Mouse (Mus musculus): ENCODE data around the gene Krtcap2. TPM values are rescaled to one million over a fixed set of nuclear protein-coding genes. Genes with fewer than 3 reads are reported as not detected.

Gene Krtcap2
- polyA plus RNA-seq, 1 experiment from 2014 or later = 236 TPM

DNA sequence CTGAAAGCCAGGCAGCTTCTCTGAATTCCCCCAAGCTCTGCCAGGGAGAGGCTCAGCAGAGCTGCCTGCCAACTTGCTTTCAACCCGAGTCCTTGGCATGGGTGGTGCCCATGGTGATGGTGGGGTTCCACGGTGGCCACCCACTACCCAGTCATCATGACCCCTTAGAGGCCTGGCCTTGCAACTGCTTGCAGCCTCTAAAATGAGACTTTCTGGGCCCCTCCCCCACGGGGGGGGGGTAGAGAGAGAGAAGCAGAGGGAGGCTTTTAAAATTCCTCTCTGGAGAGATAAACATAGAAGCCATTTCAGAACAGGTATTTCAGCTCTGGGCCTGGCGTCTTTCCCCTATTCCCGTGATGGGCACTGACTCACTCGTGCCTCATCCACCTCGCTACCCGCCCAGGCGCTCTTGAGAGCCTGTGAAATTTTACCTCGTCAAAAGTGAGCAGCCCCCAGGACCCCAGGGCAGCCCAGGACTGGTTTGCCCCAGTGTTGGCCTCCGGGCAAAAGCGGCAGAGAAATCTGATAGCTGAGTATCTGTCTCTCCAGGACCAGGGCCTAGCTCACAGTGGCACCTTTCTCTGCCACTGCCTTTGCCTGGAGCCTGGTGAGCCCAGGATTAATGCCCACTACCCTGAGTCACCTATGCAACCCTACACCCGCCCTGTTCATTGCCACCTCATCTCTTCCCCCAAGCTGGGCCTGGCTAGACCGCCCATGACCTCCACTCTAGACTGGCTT, 31.7 kb downstream of the Krtcap2 start:
- POLR2A ChIA-PET = interaction anchor here (0.5 to 5.1 kb wide), 6 partner anchors 9 to 176 kb away, joined by 3 to 39 read pairs (median 18); partner anchors contain the start of genes Fdps, Gm43738, Krtcap2 and Scamp3
- ATAC-seq = peak; percentile 2
- CTCF ChIA-PET = interaction anchor here (0.7 to 3.5 kb wide), 8 partner anchors 9 to 32 kb away, joined by 3 to 18 read pairs (median 3); partner anchors contain the start of genes Krtcap2 and Trim46
- no peaks in the 10 kb centered on the region for H3K27me3 ChIP-seq
- in situ Hi-C loops (cut with MboI; ENCODE audit: low pct_unique_long_range_greater_than_20kb) = no loop called here
- no peak for DNase-seq (ENCODE audit: low read depth, low spot score)
- no peak for TF ChIP-seq CTCF (IDR thresholded peaks at IDR 0.05)

- DNase-seq (ENCODE audit: low read depth, low spot score) = no peak
- H3K27me3 ChIP-seq = no peaks in the 10 kb centered on the region
- in situ Hi-C loops (cut with MboI; ENCODE audit: low pct_unique_long_range_greater_than_20kb) = no loop called here
- no peak for ATAC-seq
- POLR2A ChIA-PET = interaction anchor here (1.2 to 5.1 kb wide), 4 partner anchors 10 to 177 kb away, joined by 4 to 39 read pairs (median 31); partner anchors contain the start of genes Fdps, Gm43738, Krtcap2 and Slc50a1
- CTCF ChIA-PET = interaction anchor here (0.8 to 3.5 kb wide), 7 partner anchors 8 to 33 kb away, joined by 3 to 18 read pairs (median 3); partner anchors contain the start of genes Krtcap2 and Trim46
- TF ChIP-seq CTCF (IDR thresholded peaks at IDR 0.05) = no peak
Measured at GRCm38 (mm10) chr3:89278107-89278506, 32.3 kb downstream of the Krtcap2 start.

GRCm38 (mm10) chr3:89278643-89279042, 32.9 kb downstream of the Krtcap2 start:
- in situ Hi-C loops (cut with MboI; ENCODE audit: low pct_unique_long_range_greater_than_20kb) = no loop called here
- DNase-seq (ENCODE audit: low read depth, low spot score) (no peak), ATAC-seq (no peak)
- CTCF ChIA-PET = interaction anchor here (1.0 to 3.5 kb wide), 5 partner anchors 8 to 34 kb away, joined by 3 to 18 read pairs (median 3); partner anchors contain the start of genes Krtcap2 and Trim46
- TF ChIP-seq CTCF (IDR thresholded peaks at IDR 0.05) = no peak
- H3K27me3 ChIP-seq = no peaks in the 10 kb centered on the region
- POLR2A ChIA-PET = interaction anchor here (3.8 to 5.1 kb wide), 3 partner anchors 10 to 35 kb away, joined by 31 to 39 read pairs (median 31); partner anchors contain the start of genes Krtcap2, Slc50a1 and Trim46

- ATAC-seq = peak; percentile 75
- POLR2A ChIA-PET = interaction anchor here (0.5 to 5.1 kb wide), 7 partner anchors 9 to 1588 kb away, joined by 3 to 39 read pairs (median 4); partner anchors contain the start of genes Krtcap2, Slc50a1 and Trim46
- no peak for TF ChIP-seq CTCF (IDR thresholded peaks at IDR 0.05)
- in situ Hi-C loops (cut with MboI; ENCODE audit: low pct_unique_long_range_greater_than_20kb) = no loop called here
- no peaks in the 10 kb centered on the region for H3K27me3 ChIP-seq
- peak; percentile 73 for DNase-seq (ENCODE audit: low read depth, low spot score)
- CTCF ChIA-PET = interaction anchor here (0.6 to 3.5 kb wide), 5 partner anchors 8 to 34 kb away, joined by 3 to 18 read pairs (median 3); partner anchors contain the start of genes Krtcap2 and Trim46
Measured at GRCm38 (mm10) chr3:89279153-89279890, 33.6 kb downstream of the Krtcap2 start.

- ChIA-PET CTCF (interaction anchor here (1.0 to 4.2 kb wide), 8 partner anchors 8 to 35 kb away, joined by 3 to 25 read pairs (median 11); partner anchors contain the start of genes Dpm3, Krtcap2 and Trim46), POLR2A (interaction anchor here (0.5 to 5.1 kb wide), 8 partner anchors 8 to 1589 kb away, joined by 3 to 39 read pairs (median 4); partner anchors contain the start of genes Krtcap2, Slc50a1 and Trim46)
- DNase-seq (ENCODE audit: low read depth, low spot score) (no peak), ATAC-seq (no peak)
- no peak for TF ChIP-seq CTCF (IDR thresholded peaks at IDR 0.05)
- H3K27me3 ChIP-seq = no peaks in the 10 kb centered on the region
- in situ Hi-C loops (cut with MboI; ENCODE audit: low pct_unique_long_range_greater_than_20kb) = loop anchor here (5.0 kb wide), 1 partner anchor 33 kb away; the partner anchor contains the start of genes Krtcap2 and Trim46
Measured at GRCm38 (mm10) chr3:89280050-89280605, 34.4 kb downstream of the Krtcap2 start.

- CTCF ChIA-PET = interaction anchor here (1.0 to 4.2 kb wide), 11 partner anchors 9 to 50 kb away, joined by 3 to 25 read pairs (median 14); partner anchors contain the start of genes Dpm3, Krtcap2 and Trim46
- in situ Hi-C loops (cut with MboI; ENCODE audit: low pct_unique_long_range_greater_than_20kb) = loop anchor here (5.0 kb wide), 1 partner anchor 34 kb away; the partner anchor contains the start of genes Krtcap2 and Trim46
- H3K27me3 ChIP-seq = no peaks in the 10 kb centered on the region
- POLR2A ChIA-PET = interaction anchor here (0.9 to 4.6 kb wide), 3 partner anchors 35 to 112 kb away, joined by 3 to 39 read pairs (median 5); partner anchors contain the start of genes Krtcap2 and Trim46
- ATAC-seq (no peak), DNase-seq (ENCODE audit: low read depth, low spot score) (no peak)
- TF ChIP-seq CTCF (IDR thresholded peaks at IDR 0.05) = no peak
Measured at GRCm38 (mm10) chr3:89280606-89281511, 35.1 kb downstream of the Krtcap2 start, which contains the start of gene Efna1. Efna1 (minus strand) TSS chr3:89281142.

DNA sequence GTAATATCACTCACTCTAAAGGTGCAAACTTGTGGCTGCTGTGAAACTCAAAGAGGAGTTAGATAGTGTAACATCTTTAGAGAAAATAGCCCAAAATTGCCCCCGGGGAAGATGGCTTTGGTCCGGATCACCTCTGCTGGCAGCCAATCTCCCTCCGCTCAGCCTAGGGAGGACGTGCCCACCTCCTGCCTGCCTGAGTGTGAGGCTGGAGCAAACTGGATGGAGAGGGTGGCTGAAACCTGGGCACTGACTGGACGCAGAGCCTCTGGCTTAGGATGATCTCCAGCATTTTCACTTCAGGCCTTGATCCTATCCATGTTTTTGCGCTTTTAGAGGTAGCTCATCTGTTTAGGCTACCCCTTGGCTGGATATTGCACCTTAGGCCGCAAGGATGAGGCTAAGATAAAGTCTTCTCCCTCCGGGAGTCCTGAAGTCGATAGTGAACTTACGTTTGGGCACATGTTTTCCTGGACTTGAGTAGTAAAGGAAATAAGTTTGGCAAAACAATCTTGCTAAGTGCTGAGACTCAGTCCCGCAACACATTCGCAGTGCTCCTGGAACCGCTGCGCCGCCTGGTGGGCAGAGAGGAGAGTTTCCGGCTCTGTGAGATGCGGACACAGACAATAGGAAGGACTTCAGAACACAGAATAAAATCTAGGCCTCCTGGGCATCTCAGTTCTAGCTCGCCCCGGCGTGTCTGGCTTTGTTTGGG, 36.0 kb downstream of the Krtcap2 start:
- in situ Hi-C loops (cut with MboI; ENCODE audit: low pct_unique_long_range_greater_than_20kb) = loop anchor here (5.0 kb wide), 1 partner anchor 34 kb away; the partner anchor contains the start of genes Krtcap2 and Trim46
- ChIA-PET CTCF (interaction anchor here (0.8 to 4.2 kb wide), 19 partner anchors 8 to 64 kb away, joined by 3 to 25 read pairs (median 5); partner anchors contain the start of genes Dpm3, Krtcap2, Slc50a1 and Trim46), POLR2A (interaction anchor here (0.7 to 0.9 kb wide), 2 partner anchors 21 to 36 kb away, joined by 3 to 5 read pairs; partner anchors contain the start of genes Krtcap2 and Trim46)
- DNase-seq (ENCODE audit: low read depth, low spot score) (no peak), ATAC-seq (peak; percentile 26)
- no peaks in the 10 kb centered on the region for H3K27me3 ChIP-seq
- TF ChIP-seq CTCF (IDR thresholded peaks at IDR 0.05) = no peak

DNA sequence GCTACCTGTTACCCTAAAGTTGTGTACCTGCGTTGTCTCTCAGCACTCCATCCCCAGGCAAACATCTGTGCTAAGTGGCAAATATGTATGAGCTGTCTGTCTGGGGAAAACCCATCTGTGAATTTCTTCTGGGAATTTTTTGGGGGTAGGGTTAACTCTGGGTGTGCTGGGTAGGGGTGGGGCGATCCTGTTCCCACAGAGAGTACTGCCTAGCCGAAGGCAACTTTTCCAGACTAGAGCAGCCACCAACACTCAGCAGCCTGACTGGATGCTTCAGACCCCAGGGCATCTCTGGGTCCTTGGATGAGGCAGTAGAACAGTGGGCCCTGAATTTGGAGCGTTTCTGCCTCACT, 36.5 kb downstream of the Krtcap2 start:
- no peak for TF ChIP-seq CTCF (IDR thresholded peaks at IDR 0.05)
- ChIA-PET POLR2A (interaction anchor here (0.7 to 0.9 kb wide), 2 partner anchors 21 to 37 kb away, joined by 3 to 5 read pairs; partner anchors contain the start of genes Krtcap2 and Trim46), CTCF (interaction anchor here (0.8 to 4.2 kb wide), 18 partner anchors 8 to 64 kb away, joined by 3 to 25 read pairs (median 6); partner anchors contain the start of genes Dpm3, Krtcap2, Slc50a1 and Trim46)
- DNase-seq (ENCODE audit: low read depth, low spot score) (no peak), ATAC-seq (no peak)
- H3K27me3 ChIP-seq = no peaks in the 10 kb centered on the region
- in situ Hi-C loops (cut with MboI; ENCODE audit: low pct_unique_long_range_greater_than_20kb) = loop anchor here (5.0 kb wide), 1 partner anchor 35 kb away; the partner anchor contains the start of genes Krtcap2 and Trim46

All from Patski (cell line).